Mouse (Mus musculus): Measurements from ENCODE around the gene Rnase12. TPM values are rescaled to one million over a fixed set of nuclear protein-coding genes. Genes with fewer than 3 reads are reported as not detected.

The Rnase12 gene
- total RNA-seq (2021): not detected
- long read RNA-seq, experiment 1: 0 reads
- long read RNA-seq, experiment 2: 0 reads

- no peak for DNase-seq
Measured at GRCm38 (mm10) chr14:51057401-51057831, at the start of gene Rnase12. Rnase12 (minus strand) TSS chr14:51057661.

GRCm38 (mm10) chr14:51106449-51106967 lies 49.0 kb upstream of the Rnase12 start:
- no peak for DNase-seq

- DNase-seq: no peak
Measured at GRCm38 (mm10) chr14:51104366-51104765, 46.9 kb upstream of the Rnase12 start.

- DNase-seq: peak; percentile 83
Measured at GRCm38 (mm10) chr14:51103217-51103616, 45.8 kb upstream of the Rnase12 start.

GRCm38 (mm10) chr14:51101284-51101683 lies 43.8 kb upstream of the Rnase12 start:
- no peak for DNase-seq

GRCm38 (mm10) chr14:51098921-51099320 lies 41.5 kb upstream of the Rnase12 start:
- no peak for DNase-seq

GRCm38 (mm10) chr14:51098300-51098699 lies 40.8 kb upstream of the Rnase12 start:
- peak; percentile 87 for DNase-seq

- DNase-seq: no peak
Measured at GRCm38 (mm10) chr14:51095736-51096524, 38.5 kb upstream of the Rnase12 start.

GRCm38 (mm10) chr14:51094921-51095320 lies 37.5 kb upstream of the Rnase12 start:
- no peak for DNase-seq

GRCm38 (mm10) chr14:51094096-51094875 lies 36.8 kb upstream of the Rnase12 start:
- DNase-seq: peak; percentile 59

GRCm38 (mm10) chr14:51093496-51093895 lies 36.0 kb upstream of the Rnase12 start:
- DNase-seq: no peak

- DNase-seq: no peak
Measured at GRCm38 (mm10) chr14:51092073-51092620, 34.7 kb upstream of the Rnase12 start.

- DNase-seq: peak; percentile 56
Measured at GRCm38 (mm10) chr14:51090921-51091900, 33.8 kb upstream of the Rnase12 start, which contains the start of the genes Rnase4 and Ang. Rnase4 (plus strand) TSS chr14:51091077. Ang (plus strand) TSS chr14:51091150.

GRCm38 (mm10) chr14:51090077-51090781 lies 32.8 kb upstream of the Rnase12 start:
- peak; percentile 90 for DNase-seq

- DNase-seq: no peak
Measured at GRCm38 (mm10) chr14:51089674-51090076, 32.2 kb upstream of the Rnase12 start.

GRCm38 (mm10) chr14:51088970-51089673 lies 31.7 kb upstream of the Rnase12 start:
- DNase-seq: peak; percentile 98

GRCm38 (mm10) chr14:51088166-51088969 lies 30.9 kb upstream of the Rnase12 start:
- DNase-seq: peak; percentile 89

- no peak for DNase-seq
Measured at GRCm38 (mm10) chr14:51087762-51088161, 30.3 kb upstream of the Rnase12 start.

- DNase-seq: no peak
Measured at GRCm38 (mm10) chr14:51085911-51086310, 28.4 kb upstream of the Rnase12 start.

All from adrenal gland, postnatal 10 days (tissue).